Mouse (Mus musculus) brain, embryonic 14.5 days (tissue): Measurements from ENCODE around the gene Dapk3.

Source experiments
- CTCF ChIP-seq: fragments of 200-500 bp; IDR thresholded peaks from 2 replicates; pipeline ENCODE4 v1.5.1; 2012; ENCODE audit warnings: inconsistent platforms, mild to moderate bottlenecking, moderate library complexity, borderline replicate concordance; ENCODE audit not compliant: insufficient read depth, insufficient read length; ENCODE audit errors: extremely low read depth
- POLR2A ChIP-seq: fragments of 200-500 bp; IDR thresholded peaks from 2 replicates; pipeline ENCODE4 v1.6.1; 2012; ENCODE audit warnings: mild to moderate bottlenecking, inconsistent platforms, borderline replicate concordance; ENCODE audit not compliant: poor library complexity, insufficient read depth, insufficient read length, severe bottlenecking; ENCODE audit errors: extremely low read depth

DNA sequence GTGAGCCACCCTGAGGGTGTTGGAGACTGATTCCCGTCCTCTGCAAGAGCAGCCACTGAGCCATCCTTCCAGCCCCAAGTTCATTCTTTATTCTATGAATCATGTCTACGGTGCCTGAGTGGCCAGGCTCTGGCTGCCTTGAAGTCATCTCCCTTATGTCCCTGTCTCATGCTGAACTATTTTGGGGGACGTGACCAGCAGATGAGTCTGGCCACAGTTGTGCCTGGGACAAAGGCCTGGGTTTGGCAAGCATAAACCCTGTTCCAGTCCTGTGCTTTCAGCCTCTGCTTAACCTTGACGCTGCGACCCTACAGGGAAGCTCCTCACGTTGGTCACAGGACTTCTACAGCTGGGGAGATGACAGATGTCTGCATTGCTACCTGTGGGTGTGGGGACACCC is 14.5 kb downstream of the Dapk3 start:
- no peak for TF ChIP-seq CTCF
- TF ChIP-seq POLR2A: no peak
